Mouse (Mus musculus) megakaryocyte, embryonic 14.5 days (primary cell): ENCODE data around the gene Hist1h2bq.
"Not testable (repeated sequence)": the region's sequence is repeated elsewhere in the genome, so short reads cannot be mapped to it uniquely, and the experiment has no call there.

Source experiments
- FLI1 ChIP-seq: IDR thresholded peaks from 2 replicates; pipeline ENCODE4 v1.6.1; 2012; ENCODE audit warnings: low read length, inconsistent platforms, mixed read lengths
- GATA1 ChIP-seq: IDR thresholded peaks from 3 replicates; pipeline ENCODE4 v1.6.1; 2012; ENCODE audit warnings: mixed read lengths, low read length, inconsistent platforms, borderline replicate concordance

GRCm38 (mm10) chr13:21820082-21820890 lies 10.3 kb upstream of the Hist1h2bq start:
- not testable (repeated sequence) for TF ChIP-seq GATA1, FLI1
